Mouse (Mus musculus): ENCODE measurements at regions not wholly inside any gene's neighbourhood (a gene's known extent, or its start where the extent isn't known, plus 50 kb on each side); places are given as distances from the start of the nearest gene placed in this dataset.

- TF ChIP-seq CTCF (IDR thresholded peaks at IDR 0.05; ENCODE audit: low read depth, low read length) = no peak
- no peak for TF ChIP-seq POLR2A (IDR thresholded peaks at IDR 0.05; ENCODE audit: insufficient read depth, low read length)
- TF ChIP-seq EP300 (IDR thresholded peaks at IDR 0.05; ENCODE audit: insufficient read depth, low read depth, low read length) = no peak
Measured at GRCm38 (mm10) chr3:60731331-60731730, 258.7 kb downstream of the Mbnl1 start.
